Mouse (Mus musculus): Measurements from ENCODE around the gene Prpf40b.
A peak's percentile ranks its signal among the peaks of the same experiment; 100 is the strongest.

The Prpf40b gene

DNA sequence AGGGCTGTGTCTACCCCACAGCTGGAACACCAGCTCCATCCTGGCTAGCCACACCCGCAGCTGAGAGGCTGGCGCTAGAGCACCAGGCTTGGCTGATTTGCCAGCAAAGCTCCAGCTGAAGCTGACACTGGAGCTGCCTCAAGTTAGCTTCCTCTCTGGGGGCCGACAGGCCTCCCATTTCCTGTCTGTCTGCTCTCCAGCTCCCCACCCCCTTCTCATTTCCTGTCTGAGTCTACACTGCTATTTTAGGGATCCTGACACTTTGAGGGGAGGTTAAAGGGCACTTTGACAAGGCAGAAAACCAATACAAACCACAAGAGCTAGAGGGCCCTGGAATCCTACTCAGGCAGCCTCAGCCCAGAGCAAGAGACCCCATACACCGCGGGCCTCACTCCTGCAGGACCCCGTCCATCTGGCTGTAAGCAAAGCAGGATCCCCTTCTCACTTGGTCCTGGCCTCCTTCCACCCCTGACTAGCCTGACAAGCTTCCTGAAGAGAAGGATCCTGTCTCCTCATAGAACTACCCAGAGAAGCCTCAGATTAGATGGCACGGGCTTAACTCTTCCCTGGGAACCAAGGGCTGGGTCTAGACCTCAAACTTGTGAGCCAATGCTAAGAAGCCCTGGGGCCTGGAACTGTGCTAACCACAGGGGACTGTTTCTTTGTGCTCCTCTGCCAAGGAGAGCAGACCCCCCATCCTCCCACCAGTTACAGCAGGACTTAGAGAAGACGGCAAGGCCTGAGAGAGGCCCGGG is 38.2 kb downstream of the Prpf40b start:
- peak; percentile 23 to 58 for DNase-seq (ENCODE audit: low spot score in 2 of 2)

GRCm38 (mm10) chr15:99333676-99334065 is 38.8 kb downstream of the Prpf40b start:
- DNase-seq (ENCODE audit: low spot score in 2 of 2): no peak

GRCm38 (mm10) chr15:99334500-99334899 is 39.6 kb downstream of the Prpf40b start:
- no peak for DNase-seq (ENCODE audit: low spot score in 2 of 2)

DNA sequence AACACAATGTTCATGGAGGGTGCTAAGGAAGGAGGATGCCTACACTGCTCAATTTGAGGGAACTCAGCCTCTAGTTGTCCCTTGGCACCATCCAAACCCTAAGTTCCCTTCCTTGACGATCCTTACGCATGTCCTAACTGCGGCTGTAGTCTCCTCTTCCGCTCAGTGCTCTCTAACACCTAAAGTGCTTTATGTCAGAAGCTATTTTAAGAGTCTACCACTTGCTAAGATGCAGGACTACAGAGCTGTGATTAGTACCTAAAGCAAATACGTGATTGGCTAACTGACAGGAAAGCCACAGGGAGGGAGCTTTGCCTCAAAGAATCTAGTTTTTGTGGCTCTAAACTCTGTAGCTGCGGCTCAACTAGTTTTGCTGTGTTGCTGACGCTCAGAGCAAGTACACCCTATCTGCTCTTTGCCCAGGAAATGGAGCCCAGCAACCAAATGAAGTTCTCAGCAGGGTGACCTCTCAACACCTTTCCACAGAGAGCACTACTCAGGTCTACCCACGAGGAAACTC is 41.0 kb downstream of the Prpf40b start:
- DNase-seq (ENCODE audit: low spot score in 2 of 2): no peak

DNA sequence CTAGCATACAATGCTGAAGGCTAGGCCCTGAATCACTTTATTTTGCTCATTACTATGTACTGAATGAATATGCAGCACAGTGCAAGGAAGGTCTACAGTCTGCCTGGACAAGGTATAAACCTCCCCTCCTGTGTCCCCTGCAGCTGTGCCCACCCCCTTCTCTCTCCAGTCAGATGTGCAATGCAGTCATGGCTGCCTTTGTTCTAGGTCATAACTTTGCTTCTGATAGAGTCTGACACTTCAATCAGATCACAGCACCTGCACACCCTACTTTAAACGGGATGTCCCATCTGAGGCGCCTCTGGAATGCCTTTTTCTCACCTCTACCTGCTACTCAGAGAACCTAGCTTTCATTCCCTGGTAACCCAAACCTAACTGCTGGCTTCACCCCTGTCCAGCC is 44.0 kb downstream of the Prpf40b start:
- DNase-seq (ENCODE audit: low spot score in 2 of 2): no peak

- DNase-seq (ENCODE audit: low spot score in 2 of 2): no peak
Observed at GRCm38 (mm10) chr15:99339669-99340068, 44.8 kb downstream of the Prpf40b start.

DNA sequence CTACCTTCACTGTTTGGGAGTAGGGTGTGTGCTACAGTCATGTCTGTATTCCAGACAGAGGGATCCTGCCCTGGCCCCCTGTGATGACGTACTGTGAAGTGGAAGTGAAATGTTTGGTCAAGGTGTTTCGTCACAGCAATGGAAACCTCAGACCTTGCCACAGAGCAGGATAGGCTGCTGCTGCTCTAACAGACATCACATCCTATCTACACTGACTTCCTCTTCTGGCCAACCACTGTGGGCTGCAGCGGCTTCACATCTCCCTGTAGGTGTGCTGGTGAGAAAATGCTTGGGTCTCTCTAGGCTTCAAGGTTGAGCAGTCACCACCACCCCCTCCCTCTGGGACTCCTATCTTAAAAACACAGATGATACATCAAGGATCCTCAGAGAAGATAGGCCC is 46.2 kb downstream of the Prpf40b start:
- DNase-seq (ENCODE audit: low spot score in 2 of 2): no peak

- DNase-seq (ENCODE audit: low spot score in 2 of 2): no peak
Observed at GRCm38 (mm10) chr15:99342194-99342981, 47.5 kb downstream of the Prpf40b start.

DNA sequence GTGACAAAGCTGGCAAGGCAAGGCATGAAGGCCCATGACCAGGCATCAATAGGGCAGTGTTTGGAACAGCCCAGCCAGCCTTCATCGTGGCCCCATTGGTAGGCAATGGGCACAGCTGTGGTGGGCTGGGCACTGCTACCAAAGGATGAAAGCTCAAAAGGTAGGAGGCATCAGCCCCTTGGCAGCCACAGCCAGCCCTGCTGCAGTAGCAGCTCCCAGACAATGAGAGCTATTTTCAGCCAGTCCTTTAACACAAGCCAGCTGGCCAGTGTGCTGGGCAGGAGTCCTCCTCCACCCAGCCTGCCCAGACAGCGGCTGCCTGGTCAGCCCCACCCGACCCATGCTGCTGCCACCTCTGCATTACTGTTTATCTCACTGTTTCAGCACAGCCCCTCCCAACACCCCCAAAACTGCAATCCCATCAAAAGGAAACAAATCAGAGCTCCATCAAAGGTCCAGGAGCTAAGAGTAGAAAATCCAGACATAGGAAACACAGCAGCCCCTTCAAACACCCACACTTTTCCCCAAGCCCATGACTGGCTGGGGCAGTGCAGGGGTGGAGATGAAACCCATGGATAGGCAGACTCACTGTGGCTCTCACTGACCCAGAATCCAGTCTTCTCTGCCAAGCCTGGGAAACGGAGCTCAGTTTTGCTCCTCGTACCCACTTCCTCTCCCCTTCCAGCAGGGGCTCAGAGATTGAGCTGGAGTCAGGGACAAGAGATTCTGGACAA is 48.7 kb downstream of the Prpf40b start:
- DNase-seq (ENCODE audit: low spot score in 2 of 2): no peak

- DNase-seq (ENCODE audit: low spot score in 2 of 2): no peak
Observed at GRCm38 (mm10) chr15:99344148-99344870, 49.4 kb downstream of the Prpf40b start.

GRCm38 (mm10) chr15:99344961-99345360 is 50.1 kb downstream of the Prpf40b start:
- DNase-seq (ENCODE audit: low spot score in 2 of 2): no peak

- no peak for DNase-seq (ENCODE audit: low spot score in 2 of 2)
Observed at GRCm38 (mm10) chr15:99351610-99352009, 56.7 kb downstream of the Prpf40b start.

- no peak for DNase-seq (ENCODE audit: low spot score in 2 of 2)
Observed at GRCm38 (mm10) chr15:99352306-99352705, 57.4 kb downstream of the Prpf40b start.

DNA sequence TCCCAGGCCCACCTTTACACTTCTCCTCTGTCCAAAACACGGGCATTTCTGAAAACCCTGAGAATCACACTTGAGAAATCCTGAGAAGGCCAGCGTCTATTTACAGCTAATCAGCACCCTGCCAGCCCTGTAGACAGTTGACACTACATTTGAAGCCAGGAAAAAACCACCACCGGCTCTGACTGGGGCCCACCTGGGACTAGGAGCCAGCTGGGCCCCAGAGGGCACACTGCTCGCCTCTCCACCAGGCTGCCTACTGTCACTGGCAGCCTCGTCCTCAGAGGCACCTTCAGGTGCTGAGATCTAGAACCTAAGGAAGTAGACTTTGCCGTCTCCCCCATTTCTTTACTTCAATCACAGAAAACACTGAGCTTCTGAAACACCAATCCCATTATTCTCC is 60.8 kb downstream of the Prpf40b start:
- no peak for DNase-seq (ENCODE audit: low spot score in 2 of 2)

- DNase-seq (ENCODE audit: low spot score in 2 of 2): no peak
Observed at GRCm38 (mm10) chr15:99356462-99356861, 61.6 kb downstream of the Prpf40b start.

GRCm38 (mm10) chr15:99358952-99359351 is 64.1 kb downstream of the Prpf40b start:
- DNase-seq (ENCODE audit: low spot score in 2 of 2): no peak

DNA sequence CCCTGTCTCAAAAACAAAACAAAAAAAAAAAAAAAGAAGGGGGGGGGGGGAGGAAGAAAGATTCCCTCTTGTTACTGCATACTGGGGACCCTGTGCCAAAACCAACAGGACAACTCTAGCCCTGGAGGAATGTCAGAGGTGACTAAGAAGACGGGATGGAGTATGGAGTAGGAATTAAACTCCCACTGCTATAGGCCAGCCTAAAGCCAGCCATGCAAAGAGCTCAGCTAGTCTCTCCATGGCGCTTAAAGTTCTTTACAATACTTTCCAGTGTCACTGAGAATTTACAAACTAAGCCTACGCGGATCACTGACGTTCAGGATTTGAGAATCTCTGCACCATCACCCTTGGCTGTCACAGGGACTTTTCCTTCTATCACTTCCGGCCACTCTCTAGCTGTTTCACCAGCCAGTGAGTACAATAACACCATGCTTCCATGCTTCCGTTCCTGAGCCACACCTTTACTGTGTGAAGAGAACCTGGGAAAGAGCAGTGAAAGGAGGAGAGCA is 69.2 kb downstream of the Prpf40b start:
- no peak for DNase-seq (ENCODE audit: low spot score in 2 of 2)

- no peak for DNase-seq (ENCODE audit: low spot score in 2 of 2)
Observed at GRCm38 (mm10) chr15:99364921-99365320, 70.0 kb downstream of the Prpf40b start.
